Mouse (Mus musculus) retina, postnatal 1 day (tissue): Measurements from ENCODE around the gene Stx17.
A peak's percentile ranks its signal among the peaks of the same experiment; 100 is the strongest.

ENCODE experiments used
- DNase-seq: peaks from one replicate; pipeline ENCODE4 v3.0.0-alpha.2; 2012

Gene Stx17

GRCm38 (mm10) chr4:48124773-48125469 is at the start of gene Stx17:
Gene Stx17, plus strand, starts transcription at chr4:48124915.
- DNase-seq, result peak; percentile 91

GRCm38 (mm10) chr4:48076693-48077471 is 47.8 kb upstream of the Stx17 start:
- no peak for DNase-seq

DNA sequence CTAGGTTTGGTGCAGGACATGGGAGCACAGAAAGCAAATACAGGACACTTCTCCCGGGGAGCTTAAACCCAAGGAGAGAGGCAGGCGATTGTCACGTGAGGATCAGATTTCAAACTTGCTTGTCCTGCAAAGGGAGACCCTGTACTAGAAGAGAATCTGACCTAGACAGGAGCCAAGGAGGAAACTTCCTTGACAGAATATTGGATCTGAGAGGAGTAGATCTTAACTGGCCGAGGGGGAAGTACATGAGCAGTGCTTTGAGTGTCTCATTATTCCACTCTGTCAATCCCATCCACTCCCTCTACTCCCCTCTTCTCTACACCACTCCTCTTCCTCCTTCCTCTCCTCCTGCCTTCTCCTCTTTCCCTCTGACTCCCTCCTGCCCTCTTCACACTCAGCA is 46.5 kb upstream of the Stx17 start:
- no peak for DNase-seq

GRCm38 (mm10) chr4:48079285-48080039 is 45.3 kb upstream of the Stx17 start:
- DNase-seq, result no peak

DNA sequence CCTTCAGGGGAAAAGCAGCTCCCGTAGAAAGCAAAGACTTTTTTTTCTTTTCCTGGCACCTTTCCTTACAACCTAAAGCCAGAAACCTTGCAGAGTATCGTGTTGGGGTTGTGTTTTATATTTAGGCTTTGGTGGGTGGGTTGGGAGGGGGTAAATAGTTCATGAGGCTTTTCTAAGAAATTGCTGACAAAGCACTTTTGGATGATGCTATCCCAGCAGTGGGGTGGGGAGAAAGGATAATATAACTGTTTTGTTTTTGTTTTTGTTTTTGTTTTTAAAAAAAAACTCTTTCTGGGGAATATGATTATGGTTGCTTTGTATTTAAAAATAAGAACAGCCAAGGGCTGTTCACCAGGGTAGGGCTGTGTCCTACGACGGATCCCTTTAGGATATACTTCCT is 41.3 kb upstream of the Stx17 start:
- DNase-seq, result no peak

- no peak for DNase-seq
Measured at GRCm38 (mm10) chr4:48086609-48087008, 38.1 kb upstream of the Stx17 start.

DNA sequence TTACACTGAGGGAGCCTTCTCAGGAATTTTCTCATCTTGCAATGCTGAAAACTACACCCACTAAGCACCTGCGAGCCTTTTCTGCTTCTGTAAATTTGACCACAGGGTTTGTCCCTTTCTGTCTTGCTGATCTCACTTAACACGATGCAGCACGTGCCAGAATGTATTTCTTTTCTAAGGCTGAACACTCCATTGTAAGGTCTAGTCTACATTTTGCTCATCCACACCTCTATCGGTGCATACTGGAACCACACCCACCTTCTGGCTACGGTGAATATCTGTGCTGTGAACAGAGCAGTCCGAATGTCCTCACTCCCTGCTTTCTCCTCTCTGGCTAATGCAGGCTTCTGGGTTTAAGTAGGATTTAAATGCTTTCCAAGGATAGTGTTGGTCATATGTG is 37.2 kb upstream of the Stx17 start:
- no peak for DNase-seq

DNA sequence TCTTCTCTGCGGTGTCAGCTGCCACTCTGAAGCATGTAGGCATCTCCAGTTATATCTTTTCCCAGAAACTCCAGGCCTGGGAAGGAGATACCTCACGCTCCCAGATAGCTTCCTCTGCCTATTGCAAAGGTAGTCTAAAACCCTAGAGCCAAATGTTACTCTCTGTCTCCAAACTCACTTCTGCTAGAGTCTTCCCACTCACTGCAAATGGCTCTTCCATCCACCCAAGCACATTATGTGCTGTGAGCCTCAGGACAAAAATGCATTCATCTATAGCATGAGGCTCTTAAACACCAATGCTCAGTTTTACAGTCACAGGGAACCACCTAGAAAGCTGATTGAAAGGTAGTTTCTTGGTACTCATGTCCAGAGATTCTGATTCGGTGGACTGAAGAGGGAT is 31.5 kb upstream of the Stx17 start:
- no peak for DNase-seq

GRCm38 (mm10) chr4:48100217-48100616 is 24.5 kb upstream of the Stx17 start:
- DNase-seq, result no peak

DNA sequence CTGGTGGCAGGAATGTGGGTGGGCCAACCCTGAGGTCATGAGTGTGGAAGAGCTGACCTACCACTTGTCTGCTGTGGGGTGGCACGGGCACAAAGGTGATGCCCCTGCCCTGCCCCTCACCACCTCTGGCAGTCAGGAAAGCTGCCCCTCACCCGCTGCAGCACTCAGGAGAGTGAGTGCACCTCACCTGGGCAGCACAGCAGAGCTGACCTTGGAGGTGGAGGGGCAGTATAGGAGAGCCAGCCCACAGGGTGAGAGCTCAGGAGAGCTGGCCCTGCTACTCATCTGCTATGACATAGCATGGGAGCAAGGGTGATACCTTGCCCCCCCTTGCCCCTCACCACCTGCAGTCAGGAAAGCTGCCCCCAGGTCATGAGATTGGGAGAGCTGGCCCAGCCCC is 22.7 kb upstream of the Stx17 start:
- no peak for DNase-seq

DNA sequence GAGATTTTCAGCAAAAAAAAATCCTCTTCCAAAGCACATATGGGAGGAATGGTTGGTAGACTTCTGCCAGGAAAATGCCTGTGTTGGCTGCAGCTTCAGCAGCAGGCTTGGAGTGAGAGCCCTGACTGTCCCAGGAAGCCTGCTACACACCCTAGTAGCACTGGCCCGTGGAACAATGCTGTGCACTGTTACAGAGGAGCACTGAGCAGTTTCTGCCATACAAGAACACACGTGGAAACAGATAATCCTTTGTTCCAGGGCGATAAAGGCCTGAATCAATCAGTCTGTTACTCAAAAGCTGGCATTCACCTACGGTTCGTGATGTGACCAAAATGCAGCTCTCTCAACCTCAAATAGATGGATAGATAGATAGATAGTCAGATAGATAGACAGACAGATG is 19.3 kb upstream of the Stx17 start:
- DNase-seq, result peak; percentile 7

DNA sequence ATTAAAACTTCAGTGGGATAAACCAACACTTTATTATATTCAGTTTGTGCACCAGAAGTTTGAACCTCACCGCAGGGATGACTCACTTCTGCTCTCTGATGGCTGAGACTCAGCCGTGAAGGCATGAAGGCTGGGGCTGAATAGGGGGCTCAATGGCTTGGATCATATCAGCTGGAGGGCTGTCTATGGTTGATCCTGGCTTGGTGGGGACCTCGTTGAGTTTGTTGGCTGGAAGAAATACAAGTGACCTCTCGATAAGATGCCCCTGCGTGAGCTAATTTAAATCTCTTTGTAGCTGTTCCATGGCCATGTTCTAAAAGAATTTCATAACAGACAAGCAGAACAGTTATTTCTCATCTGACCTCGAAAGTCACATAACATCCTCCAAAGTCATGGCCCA is 17.6 kb upstream of the Stx17 start:
- DNase-seq, result no peak

- DNase-seq, result no peak
Measured at GRCm38 (mm10) chr4:48108591-48108990, 16.1 kb upstream of the Stx17 start.

DNA sequence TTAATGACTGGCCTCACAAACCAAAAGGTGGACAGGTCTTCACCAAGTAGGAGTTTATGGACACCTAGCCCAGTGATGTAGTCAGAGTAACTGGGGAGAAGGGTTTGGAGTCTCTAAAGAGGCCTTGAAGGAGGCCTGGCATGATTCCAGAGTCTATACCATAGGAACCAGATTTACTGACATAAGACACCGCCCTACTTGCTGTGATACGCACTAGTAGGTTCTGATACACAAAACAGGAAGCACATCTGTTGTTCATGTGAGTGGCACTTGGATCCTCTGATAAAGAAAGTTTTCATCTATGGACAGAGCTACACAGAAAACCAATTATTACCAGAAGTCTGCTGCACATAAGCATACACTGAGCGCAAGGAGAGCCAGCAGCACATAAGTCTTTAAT is 14.4 kb upstream of the Stx17 start:
- no peak for DNase-seq

- peak; percentile 37 for DNase-seq
Measured at GRCm38 (mm10) chr4:48116191-48116590, 8.5 kb upstream of the Stx17 start.

GRCm38 (mm10) chr4:48124416-48124772 is 321 bp upstream of the Stx17 start:
- no peak for DNase-seq

DNA sequence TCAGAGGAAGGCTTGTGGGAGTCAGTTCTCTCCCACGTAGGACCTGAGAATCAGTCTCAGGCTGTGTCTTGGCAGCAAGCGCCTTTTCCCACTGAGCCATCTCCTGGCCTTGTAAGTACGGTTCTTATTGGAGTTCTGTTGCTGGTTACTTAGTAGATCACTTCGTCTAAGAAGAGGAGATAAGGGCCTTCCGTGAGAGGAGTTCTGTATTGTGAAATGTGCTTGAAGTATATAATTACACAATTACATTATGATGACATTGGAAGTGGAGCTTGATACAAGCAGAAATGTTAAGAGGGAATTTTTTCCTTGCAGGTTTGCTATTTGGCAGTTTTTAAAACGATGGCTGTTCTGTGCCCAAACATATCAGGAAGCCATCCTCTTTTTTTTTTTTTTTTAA is 5.6 kb downstream of the Stx17 start:
- no peak for DNase-seq

GRCm38 (mm10) chr4:48131606-48132005 is 6.9 kb downstream of the Stx17 start:
- DNase-seq, result no peak

DNA sequence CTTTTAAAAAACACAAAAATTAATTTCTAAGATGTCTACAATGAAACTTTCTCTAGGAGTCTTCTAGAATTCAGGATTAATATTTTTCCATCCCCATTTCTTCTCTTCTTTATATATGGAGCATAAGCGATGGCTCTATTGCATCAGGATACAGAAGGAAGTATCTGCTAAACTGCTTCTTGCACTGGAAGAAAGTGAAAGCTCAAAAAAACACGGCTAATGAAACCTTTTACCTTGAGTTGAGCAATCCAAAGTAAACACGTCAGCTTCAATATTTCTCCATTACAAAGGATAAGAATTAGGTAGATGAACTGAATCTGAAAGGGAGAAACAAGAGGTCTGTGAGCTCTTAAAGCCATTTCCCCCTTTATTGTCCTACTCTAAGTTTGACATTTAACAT is 8.0 kb downstream of the Stx17 start:
- DNase-seq, result no peak

DNA sequence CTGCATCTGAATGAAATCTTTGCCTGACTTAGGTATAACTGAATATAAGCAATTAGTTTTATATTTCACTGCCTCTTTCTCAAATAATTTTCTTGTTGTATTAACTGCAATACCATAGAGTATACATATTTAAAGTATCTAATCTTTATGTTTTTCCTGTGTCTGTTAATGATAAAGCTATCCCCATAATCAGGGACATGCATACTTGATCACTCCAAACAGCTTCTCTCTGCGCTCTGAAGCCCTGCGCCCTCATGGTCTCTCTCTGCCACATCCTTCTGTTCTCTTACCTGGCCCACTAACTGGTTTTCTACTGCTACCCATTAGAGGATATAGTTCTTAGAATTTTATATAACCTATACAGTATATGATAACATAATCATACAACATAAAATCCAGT is 24.8 kb downstream of the Stx17 start:
- DNase-seq, result no peak

- DNase-seq, result no peak
Measured at GRCm38 (mm10) chr4:48153229-48153628, 28.5 kb downstream of the Stx17 start.

- no peak for DNase-seq
Measured at GRCm38 (mm10) chr4:48155864-48156263, 31.1 kb downstream of the Stx17 start.

GRCm38 (mm10) chr4:48160386-48160785 is 35.7 kb downstream of the Stx17 start:
- DNase-seq, result no peak

GRCm38 (mm10) chr4:48163851-48164250 is 39.1 kb downstream of the Stx17 start:
- DNase-seq, result no peak
